Mouse (Mus musculus): ENCODE measurements around the gene Snai3. TPM values are rescaled to one million over a fixed set of nuclear protein-coding genes. Genes with fewer than 3 reads are reported as not detected.

The Snai3 gene
- polyA plus RNA-seq, 1 experiment from 2014 or later = 1.2 TPM

- Histone ChIP-seq H3K4me3 (no peak overlapping the region), H3K4me1 (peaks cover 22% of the 10 kb centered on the region), H3K9me3 (no peaks in the 10 kb centered on the region), H3K36me3 (0 out of 2 replicates have a peak, but pooled peaks cover 7% of the 10 kb centered on the region), H3K27me3 (no peaks in the 10 kb centered on the region), H3K27ac (no peak overlapping the region), H3K9ac (no peak overlapping the region), H3K4me2 (0 out of 2 replicates have a peak overlapping the region, but pooled peaks have one; percentile 90)
- WGBS = 81% methylated on average over 8 of the region's 8 CpGs
- ATAC-seq (ENCODE audit: borderline replicate concordance, extremely low read depth, low FRiP score, low TSS enrichment) = no peak
Measured at GRCm38 (mm10) chr8:122473911-122474421, 13.4 kb upstream of the Snai3 start.

- ATAC-seq (ENCODE audit: borderline replicate concordance, extremely low read depth, low FRiP score, low TSS enrichment) = no peak
- Histone ChIP-seq H3K4me3 (no peak overlapping the region), H3K27me3 (no peaks in the 10 kb centered on the region), H3K9ac (no peak overlapping the region), H3K9me3 (no peaks in the 10 kb centered on the region), H3K4me2 (no peak overlapping the region), H3K4me1 (peaks cover 11% of the 10 kb centered on the region), H3K36me3 (peaks cover 12% of the 10 kb centered on the region), H3K27ac (no peak overlapping the region)
- WGBS = 81% methylated on average over 5 of the region's 5 CpGs
Measured at GRCm38 (mm10) chr8:122470691-122471090, 10.2 kb upstream of the Snai3 start.

GRCm38 (mm10) chr8:122469965-122470364, 9.4 kb upstream of the Snai3 start:
- WGBS = 81% methylated on average over 10 of the region's 10 CpGs
- Histone ChIP-seq H3K4me2 (no peak overlapping the region), H3K27me3 (no peaks in the 10 kb centered on the region), H3K4me1 (peaks cover 9% of the 10 kb centered on the region), H3K9ac (no peak overlapping the region), H3K9me3 (no peaks in the 10 kb centered on the region), H3K36me3 (peaks cover 12% of the 10 kb centered on the region), H3K27ac (no peak overlapping the region), H3K4me3 (no peak overlapping the region)
- no peak for ATAC-seq (ENCODE audit: borderline replicate concordance, extremely low read depth, low FRiP score, low TSS enrichment)

- Histone ChIP-seq H3K9ac (no peak overlapping the region), H3K9me3 (no peaks in the 10 kb centered on the region), H3K27me3 (no peaks in the 10 kb centered on the region), H3K4me2 (no peak overlapping the region), H3K36me3 (peaks cover 12% of the 10 kb centered on the region), H3K27ac (no peak overlapping the region), H3K4me3 (no peak overlapping the region), H3K4me1 (peaks cover 3% of the 10 kb centered on the region)
- no peak for ATAC-seq (ENCODE audit: borderline replicate concordance, extremely low read depth, low FRiP score, low TSS enrichment)
- WGBS = 79% methylated on average over 6 of the region's 6 CpGs
Measured at GRCm38 (mm10) chr8:122469407-122469806, 8.9 kb upstream of the Snai3 start.

- H3K4me2 ChIP-seq = no peak overlapping the region
- WGBS = 82% methylated on average over 13 of the region's 13 CpGs
- H3K36me3 ChIP-seq = peaks cover 10% of the 10 kb centered on the region
Measured at GRCm38 (mm10) chr8:122467816-122468215, 7.3 kb upstream of the Snai3 start.

GRCm38 (mm10) chr8:122464985-122465384, 4.5 kb upstream of the Snai3 start:
- ATAC-seq (ENCODE audit: borderline replicate concordance, extremely low read depth, low FRiP score, low TSS enrichment) = no peak
- 65% methylated on average over 7 of the region's 7 CpGs for WGBS
- H3K36me3 ChIP-seq = peaks cover 10% of the 10 kb centered on the region

More at GRCm38 (mm10) chr8:122467816-122468215, 7.3 kb upstream of the Snai3 start:
- no peak overlapping the region for H3K27ac ChIP-seq
- H3K9ac ChIP-seq = no peak overlapping the region
- peaks cover 13% of the 10 kb centered on the region for H3K4me1 ChIP-seq
- H3K9me3 ChIP-seq = no peaks in the 10 kb centered on the region
- H3K4me3 ChIP-seq = no peak overlapping the region
- no peak for ATAC-seq (ENCODE audit: borderline replicate concordance, extremely low read depth, low FRiP score, low TSS enrichment)
- H3K27me3 ChIP-seq = 0 out of 2 replicates have a peak, but pooled peaks cover 1% of the 10 kb centered on the region

GRCm38 (mm10) chr8:122463651-122464640, 3.4 kb upstream of the Snai3 start:
- Histone ChIP-seq H3K27me3 (peaks cover 37% of the 10 kb centered on the region), H3K4me2 (no peak overlapping the region), H3K36me3 (peaks cover 10% of the 10 kb centered on the region), H3K4me1 (peaks cover 34% of the 10 kb centered on the region), H3K9me3 (no peaks in the 10 kb centered on the region), H3K27ac (peak overlapping the region; percentile 27; the same call in 1 of the 2 replicates), H3K4me3 (no peak overlapping the region), H3K9ac (no peak overlapping the region)
- WGBS = 28% methylated on average over 12 of the region's 12 CpGs
- no peak for ATAC-seq (ENCODE audit: borderline replicate concordance, extremely low read depth, low FRiP score, low TSS enrichment)

More at GRCm38 (mm10) chr8:122464985-122465384, 4.5 kb upstream of the Snai3 start:
- no peak overlapping the region for H3K9ac ChIP-seq
- H3K27ac ChIP-seq = no peak overlapping the region
- no peak overlapping the region for H3K4me3 ChIP-seq
- H3K9me3 ChIP-seq = no peaks in the 10 kb centered on the region
- H3K4me2 ChIP-seq = no peak overlapping the region
- H3K4me1 ChIP-seq = peaks cover 30% of the 10 kb centered on the region
- peaks cover 28% of the 10 kb centered on the region for H3K27me3 ChIP-seq

GRCm38 (mm10) chr8:122462510-122462909, 2.0 kb upstream of the Snai3 start:
- peaks cover 5% of the 10 kb centered on the region for H3K36me3 ChIP-seq
- no peaks in the 10 kb centered on the region for H3K9me3 ChIP-seq
- ATAC-seq (ENCODE audit: borderline replicate concordance, extremely low read depth, low FRiP score, low TSS enrichment) = no peak
- peaks cover 34% of the 10 kb centered on the region for H3K4me1 ChIP-seq
- 67% methylated on average over 8 of the region's 8 CpGs for WGBS
- H3K27me3 ChIP-seq = peaks cover 42% of the 10 kb centered on the region
- H3K4me3 ChIP-seq = no peak overlapping the region
- H3K4me2 ChIP-seq = no peak overlapping the region
- H3K27ac ChIP-seq = no peak overlapping the region
- no peak overlapping the region for H3K9ac ChIP-seq

GRCm38 (mm10) chr8:122461473-122462148, 1.1 kb upstream of the Snai3 start:
- WGBS = 59% methylated on average over 11 of the region's 11 CpGs
- Histone ChIP-seq H3K36me3 (peaks cover under 1% of the 10 kb centered on the region), H3K27me3 (peaks cover 46% of the 10 kb centered on the region), H3K9me3 (no peaks in the 10 kb centered on the region), H3K4me3 (no peak overlapping the region), H3K4me1 (peaks cover 34% of the 10 kb centered on the region), H3K9ac (no peak overlapping the region), H3K4me2 (no peak overlapping the region), H3K27ac (no peak overlapping the region)
- ATAC-seq (ENCODE audit: borderline replicate concordance, extremely low read depth, low FRiP score, low TSS enrichment) = no peak

- no peaks in the 10 kb centered on the region for H3K9me3 ChIP-seq
- peaks cover 46% of the 10 kb centered on the region for H3K27me3 ChIP-seq
- peak overlapping the region; percentile 57 for H3K4me2 ChIP-seq
- ATAC-seq (ENCODE audit: borderline replicate concordance, extremely low read depth, low FRiP score, low TSS enrichment) = peak; percentile 13; the same call in 1 of the 2 replicates
- H3K36me3 ChIP-seq = no peaks in the 10 kb centered on the region
- peak overlapping the region; percentile 32 for H3K9ac ChIP-seq
- peaks cover 34% of the 10 kb centered on the region for H3K4me1 ChIP-seq
- WGBS = 20% methylated on average over 7 of the region's 7 CpGs
- H3K27ac ChIP-seq = no peak overlapping the region
- H3K4me3 ChIP-seq = peak overlapping the region; percentile 37
Measured at GRCm38 (mm10) chr8:122459990-122460389, 543 bp downstream of the Snai3 start.

- H3K4me1 ChIP-seq = peaks cover 33% of the 10 kb centered on the region
- H3K4me2 ChIP-seq = no peak overlapping the region
- no peak overlapping the region; the same call in 1 of the 2 replicates for H3K4me3 ChIP-seq
- no peaks in the 10 kb centered on the region for H3K9me3 ChIP-seq
- WGBS = 50% methylated on average over 6 of the region's 6 CpGs
- ATAC-seq (ENCODE audit: borderline replicate concordance, extremely low read depth, low FRiP score, low TSS enrichment) = no peak
- H3K27ac ChIP-seq = no peak overlapping the region
- no peaks in the 10 kb centered on the region for H3K36me3 ChIP-seq
- no peak overlapping the region for H3K9ac ChIP-seq
- H3K27me3 ChIP-seq = peaks cover 46% of the 10 kb centered on the region
Measured at GRCm38 (mm10) chr8:122459218-122459900, 1.2 kb downstream of the Snai3 start.

Data from lung, embryonic 15.5 days (tissue).